Mouse (Mus musculus) right cerebral cortex, postnatal 36 days (tissue): Measurements from ENCODE around the gene Slc28a3.
A peak's percentile ranks its signal among the peaks of the same experiment; 100 is the strongest.

Experiments used
- DNase-seq, 2 experiments: peaks; one replicate each; pipeline ENCODE4 v3.0.0; 2022; ENCODE audit warnings: low spot score in 2 of 2, mixed read lengths in 1 of 2

Slc28a3 gene

GRCm38 (mm10) chr13:58560497-58561138 lies 50.1 kb downstream of the Slc28a3 start:
- peak; percentile 53 to 69 for DNase-seq

DNA sequence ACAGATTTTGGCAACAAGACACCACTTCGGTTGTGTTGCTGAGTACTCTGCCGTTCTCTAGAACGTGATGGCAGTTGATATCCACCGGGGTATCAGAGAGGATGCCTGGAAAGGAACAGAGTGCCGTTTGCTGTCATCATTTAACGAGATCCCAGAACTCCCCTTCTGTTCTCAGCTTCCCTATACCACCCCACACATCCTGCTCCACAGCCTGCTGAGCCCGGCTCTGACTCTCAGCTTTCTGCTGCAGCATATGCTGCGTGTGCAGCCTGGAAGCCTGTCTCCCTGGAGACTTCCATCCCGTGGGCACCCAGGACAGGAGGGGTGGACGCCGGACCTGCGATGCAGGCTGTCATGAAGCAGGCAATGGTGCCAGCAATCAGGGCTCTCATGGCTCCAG lies 52.5 kb downstream of the Slc28a3 start:
- DNase-seq, result peak; percentile 27 to 43

- no peak for DNase-seq
Observed at GRCm38 (mm10) chr13:58556018-58556417, 54.7 kb downstream of the Slc28a3 start.

- DNase-seq, result no peak
Observed at GRCm38 (mm10) chr13:58555561-58555960, 55.1 kb downstream of the Slc28a3 start.

DNA sequence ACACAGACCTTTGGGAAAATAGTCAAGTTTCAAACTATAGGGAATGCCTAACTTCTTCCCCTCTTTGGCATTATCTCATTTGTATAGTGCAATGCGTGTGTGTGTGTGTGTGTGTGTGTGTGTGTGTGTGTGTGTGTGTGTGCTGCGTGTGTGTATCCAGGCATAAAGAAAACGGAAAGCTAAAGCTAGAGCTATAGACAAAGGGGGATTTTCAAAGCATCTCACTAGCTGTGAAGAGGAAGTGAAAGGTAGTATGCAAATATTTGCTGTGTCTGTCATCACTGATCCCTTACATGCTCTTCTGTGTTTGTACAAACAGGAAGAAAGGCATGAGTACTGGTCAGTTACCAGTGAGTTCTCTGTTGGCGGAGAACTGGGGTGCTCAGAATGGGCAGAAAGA lies 58.8 kb downstream of the Slc28a3 start:
- no peak for DNase-seq

DNA sequence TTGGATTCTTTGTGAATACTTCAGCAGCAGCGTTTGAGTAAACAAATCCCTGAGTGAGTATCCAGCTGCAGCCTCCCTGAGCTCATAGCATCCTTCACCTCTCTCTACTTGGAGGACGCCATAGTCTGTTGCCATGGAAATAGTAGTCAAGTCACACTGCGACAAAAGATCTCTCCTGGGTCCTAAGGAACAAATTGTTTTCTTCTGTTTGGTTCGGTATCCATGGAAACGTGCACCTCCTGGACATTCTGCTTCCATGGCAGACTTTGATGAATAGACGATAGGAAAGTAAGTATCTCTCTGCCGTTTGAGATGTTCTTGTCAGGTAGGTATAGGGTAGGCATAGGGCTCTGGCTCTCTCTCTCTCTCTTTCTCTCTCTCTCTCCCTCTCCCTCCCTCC lies 63.1 kb downstream of the Slc28a3 start:
- DNase-seq, result peak in 1 of 2 experiments; percentile 38

GRCm38 (mm10) chr13:58543688-58544408 lies 66.8 kb downstream of the Slc28a3 start:
- DNase-seq, result peak; percentile 59 to 61

DNA sequence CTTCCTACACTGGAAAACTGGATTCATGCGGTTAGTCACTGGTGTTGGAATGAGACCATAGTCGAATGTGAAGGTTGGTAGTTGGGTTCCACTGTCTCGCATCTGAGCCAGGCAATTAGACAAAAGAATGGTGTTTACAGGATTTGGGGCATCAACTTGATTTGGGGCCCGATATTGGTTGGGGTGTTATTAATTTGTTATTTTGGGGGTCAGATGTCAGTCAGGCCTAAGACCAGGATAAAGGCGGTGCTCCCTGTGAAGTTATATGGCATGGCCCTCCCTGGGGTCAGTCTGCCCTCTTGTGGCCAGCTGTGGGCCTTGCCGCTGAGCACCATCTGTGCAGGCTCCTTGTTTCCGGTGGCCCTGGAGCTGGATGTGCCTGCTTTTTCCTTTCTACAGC lies 67.6 kb downstream of the Slc28a3 start:
- peak; percentile 33 to 57 for DNase-seq

- no peak for DNase-seq
Observed at GRCm38 (mm10) chr13:58542601-58543041, 68.1 kb downstream of the Slc28a3 start.

DNA sequence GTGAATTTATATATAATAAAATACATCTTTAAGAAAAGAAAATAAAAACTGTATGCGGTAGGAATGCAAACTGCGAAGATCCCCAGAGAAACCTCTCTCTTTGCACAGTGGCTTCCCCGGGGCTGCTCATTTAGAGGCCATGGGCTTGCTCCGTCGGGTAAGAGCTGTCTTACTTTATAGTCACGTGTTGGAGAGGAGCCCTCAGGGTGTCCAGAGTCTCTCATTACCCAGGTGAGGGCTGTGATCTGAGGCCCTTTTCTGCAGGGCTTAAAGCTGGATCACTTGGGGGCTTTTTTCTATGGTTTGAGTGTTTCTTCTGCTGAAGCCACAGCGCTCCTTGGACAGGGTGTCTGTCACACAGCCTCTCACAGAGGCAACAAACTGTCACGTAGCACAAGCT lies 68.5 kb downstream of the Slc28a3 start:
- DNase-seq, result no peak

- no peak for DNase-seq
Observed at GRCm38 (mm10) chr13:58541620-58542019, 69.1 kb downstream of the Slc28a3 start.

DNA sequence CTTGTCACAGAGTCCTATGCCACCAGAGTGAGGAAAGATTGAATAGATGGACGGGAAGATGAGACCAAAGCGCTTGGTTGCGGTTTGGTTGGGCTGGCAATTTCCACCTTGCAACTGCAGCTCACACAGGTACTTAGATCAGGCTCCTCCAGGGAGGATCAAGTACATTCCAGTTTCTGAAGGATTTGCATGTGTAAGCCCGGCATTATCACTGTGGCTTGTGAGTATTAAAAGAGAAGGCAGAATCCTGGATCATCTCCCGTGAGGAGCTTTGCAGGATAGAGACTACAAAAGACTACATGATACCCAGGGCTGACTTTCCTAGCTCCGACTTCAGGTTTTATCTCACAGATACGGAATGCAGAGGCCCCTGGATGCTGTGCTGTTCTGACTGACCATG lies 71.7 kb downstream of the Slc28a3 start:
- no peak for DNase-seq

- DNase-seq, result no peak
Observed at GRCm38 (mm10) chr13:58538366-58538765, 72.3 kb downstream of the Slc28a3 start.

DNA sequence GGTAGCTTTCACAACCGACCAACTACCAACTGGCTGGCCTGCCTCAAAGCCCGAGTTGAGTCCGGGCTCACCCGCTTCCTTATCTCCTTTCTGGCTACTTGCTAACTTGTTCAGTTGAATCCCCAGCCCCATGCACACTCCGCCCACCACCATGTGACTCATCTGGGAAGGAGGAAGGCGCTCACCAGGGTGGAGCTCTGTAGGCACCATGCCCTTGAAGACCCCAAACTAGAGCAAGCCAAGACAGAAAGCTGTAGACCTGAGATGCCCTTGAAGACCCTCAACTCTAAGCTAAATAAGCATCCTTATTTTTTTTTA lies 72.8 kb downstream of the Slc28a3 start:
- DNase-seq, result no peak

DNA sequence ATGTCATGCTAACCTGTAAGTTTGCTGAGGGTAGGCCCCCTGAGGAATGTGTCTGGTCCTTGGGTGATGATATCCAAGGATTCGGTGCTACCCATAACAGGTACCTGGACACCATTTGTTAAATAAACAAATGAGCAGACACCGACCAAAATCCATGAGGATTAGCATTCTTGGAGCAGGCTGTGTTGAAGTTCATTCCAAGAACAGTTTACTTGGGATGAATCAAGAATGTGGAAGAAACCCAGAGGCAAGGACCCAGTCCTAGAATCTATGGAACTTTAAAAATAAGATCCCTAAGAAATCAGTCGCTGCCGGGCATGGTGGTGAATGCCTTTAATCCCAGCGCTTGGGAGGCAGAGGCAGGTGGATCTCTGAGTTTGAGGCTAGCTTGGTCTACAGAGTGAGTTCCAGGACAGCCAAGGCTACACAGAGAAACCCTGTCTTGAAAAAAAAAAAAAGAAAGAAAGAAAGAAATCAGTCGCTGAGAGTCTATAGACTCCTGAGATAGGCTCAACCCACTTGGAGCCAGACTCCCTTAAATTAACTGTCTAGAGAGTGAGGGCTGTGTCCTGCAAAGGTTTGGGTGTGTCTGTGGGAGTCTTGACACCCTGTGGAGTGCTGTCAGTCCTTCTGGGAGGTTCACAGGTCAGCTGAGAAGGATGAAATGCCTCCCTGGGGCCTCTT lies 73.3 kb downstream of the Slc28a3 start:
- no peak for DNase-seq

DNA sequence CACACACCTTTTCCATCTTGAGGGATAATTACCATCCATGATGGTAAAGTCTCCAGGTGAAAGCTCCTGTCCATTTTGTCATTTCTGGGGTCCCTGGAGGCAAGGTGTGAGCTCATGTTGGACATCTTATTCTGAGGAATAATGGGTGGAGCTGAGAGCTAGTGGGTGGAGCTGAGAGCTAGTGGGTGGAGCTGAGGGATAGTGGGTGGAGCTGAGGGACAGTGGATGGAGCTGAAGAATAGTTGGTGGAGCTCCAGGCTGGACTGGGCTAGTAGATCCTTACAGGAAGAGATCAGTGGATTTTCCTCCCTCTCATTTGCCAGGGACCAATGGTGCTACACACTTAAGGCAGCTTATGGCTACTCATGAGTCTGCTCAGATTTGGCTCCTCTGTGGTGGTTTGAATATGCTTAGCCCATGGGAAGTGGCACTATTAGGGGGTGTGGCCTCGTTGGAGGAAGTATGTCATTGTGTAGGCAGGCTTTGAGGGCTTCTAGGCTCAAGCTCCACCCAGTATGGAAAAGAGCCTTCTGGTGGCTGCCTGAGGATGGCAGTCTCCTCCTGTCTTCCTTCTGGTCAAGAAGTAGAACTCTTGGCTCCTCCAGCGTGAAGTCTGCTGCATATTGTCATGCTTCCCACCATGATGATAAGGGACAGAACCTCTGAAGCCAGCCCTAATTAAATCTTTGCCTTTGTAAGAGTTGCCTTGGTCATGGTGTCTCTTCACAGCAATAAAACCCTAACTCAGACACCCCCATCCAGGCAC lies 74.0 kb downstream of the Slc28a3 start:
- no peak for DNase-seq

- DNase-seq, result no peak
Observed at GRCm38 (mm10) chr13:58535321-58535720, 75.4 kb downstream of the Slc28a3 start.

- no peak for DNase-seq
Observed at GRCm38 (mm10) chr13:58534861-58535260, 75.8 kb downstream of the Slc28a3 start.

- no peak for DNase-seq
Observed at GRCm38 (mm10) chr13:58534216-58534841, 76.3 kb downstream of the Slc28a3 start.

GRCm38 (mm10) chr13:58524581-58524980 lies 86.1 kb downstream of the Slc28a3 start:
- no peak for DNase-seq

- no peak for DNase-seq
Observed at GRCm38 (mm10) chr13:58523761-58524117, 86.9 kb downstream of the Slc28a3 start.
